Mouse (Mus musculus) neural tube, embryonic 11.5 days (tissue): Measurements from ENCODE around the gene Ppm1n. TPM values are rescaled to one million over a fixed set of nuclear protein-coding genes. Genes with fewer than 3 reads are reported as not detected.
A peak's percentile ranks its signal among the peaks of the same experiment; 100 is the strongest.

ENCODE experiments used
- ATAC-seq: fragments of 200-750 bp; cut with Nextera tagmentation; 2 replicates; pipeline ENCODE4 v1.8.0; 2017; ENCODE audit warnings: moderate number of reproducible peaks, mild to moderate bottlenecking, moderate TSS enrichment, moderate library complexity; ENCODE audit not compliant: insufficient read depth, low FRiP score, low TSS enrichment
- DNase-seq: peaks from one replicate; pipeline ENCODE4 v3.0.0-alpha.2; 2015; ENCODE audit warnings: low spot score
- H3K27ac ChIP-seq: fragments of 300-500 bp; sonication (generic); 2 replicates; pipeline ENCODE4 v1.5.1; 2014; ENCODE audit warnings: low read depth, mild to moderate bottlenecking, low read length
- H3K27me3 ChIP-seq: fragments of 300-500 bp; sonication (generic); 2 replicates; pipeline ENCODE4 v1.6.1; 2014; ENCODE audit warnings: mild to moderate bottlenecking, low read length, mixed read lengths; ENCODE audit not compliant: control insufficient read depth, insufficient read depth
- H3K36me3 ChIP-seq: fragments of 300-500 bp; sonication (generic); 2 replicates; pipeline ENCODE4 v1.6.1; 2014; ENCODE audit warnings: mild to moderate bottlenecking, low read length, moderate library complexity, mixed read lengths; ENCODE audit not compliant: control insufficient read depth, insufficient read depth
- H3K4me1 ChIP-seq: fragments of 300-500 bp; sonication (generic); 2 replicates; pipeline ENCODE4 v1.6.1; 2014; ENCODE audit warnings: low read length, mixed read lengths; ENCODE audit not compliant: control insufficient read depth, insufficient read depth
- H3K4me2 ChIP-seq: fragments of 300-500 bp; sonication (generic); 2 replicates; pipeline ENCODE4 v1.6.1; 2014; ENCODE audit warnings: low read depth, mild to moderate bottlenecking, moderate library complexity
- H3K4me3 ChIP-seq: fragments of 300-500 bp; sonication (generic); 2 replicates; pipeline ENCODE4 v1.5.1; 2014; ENCODE audit warnings: low read depth, low read length
- H3K9ac ChIP-seq: fragments of 300-500 bp; sonication (generic); 2 replicates; pipeline ENCODE4 v1.6.1; 2014; ENCODE audit warnings: mild to moderate bottlenecking, low read length
- H3K9me3 ChIP-seq: fragments of 300-500 bp; sonication (generic); 2 replicates; pipeline ENCODE4 v1.6.1; 2016; ENCODE audit warnings: low read length; ENCODE audit not compliant: control insufficient read depth
- WGBS: fragments of 180-500 bp; shearing (Covaris S2); extraction: QIAGEN DNeasy Blood & Tissue Kit; methylation state at CpG from one replicate; pipeline ENCODE4 v1.1.7; 2014; 5-methylcytosine and 5-hydroxymethylcytosine counted together
- polyA plus RNA-seq: library from polyadenylated mRNA; unstranded; fragments of >200 nt; fragmentation: Nextera tagmentation; extraction: Ambion mirVana; gene quantifications from 2 replicates; pipeline ENCODE4 v1.2.1, GENCODE M21; 2014

The Ppm1n gene
- polyA plus RNA-seq, 1 experiment from 2014 or later = not detected

GRCm38 (mm10) chr7:19321464-19321863, 41.6 kb upstream of the Ppm1n start:
- Histone ChIP-seq H3K9me3 (no peaks in the 10 kb centered on the region), H3K36me3 (no peaks in the 10 kb centered on the region), H3K4me2 (no peak overlapping the region), H3K27ac (no peak overlapping the region), H3K9ac (no peak overlapping the region), H3K4me1 (peaks cover 11% of the 10 kb centered on the region), H3K27me3 (no peaks in the 10 kb centered on the region), H3K4me3 (no peak overlapping the region)
- no peak for ATAC-seq
- DNase-seq = no peak
- WGBS = 65% methylated on average over 5 of the region's 5 CpGs

GRCm38 (mm10) chr7:19320637-19321036, 40.8 kb upstream of the Ppm1n start:
- Histone ChIP-seq H3K9me3 (no peaks in the 10 kb centered on the region), H3K4me2 (peak overlapping the region; percentile 77; the same call in 1 of the 2 replicates), H3K36me3 (no peaks in the 10 kb centered on the region), H3K4me3 (no peak overlapping the region), H3K9ac (no peak overlapping the region), H3K4me1 (peaks cover 9% of the 10 kb centered on the region; the same call in 1 of the 2 replicates), H3K27ac (no peak overlapping the region), H3K27me3 (no peaks in the 10 kb centered on the region)
- DNase-seq (no peak), ATAC-seq (no peak)
- WGBS = 46% methylated on average over 7 of the region's 7 CpGs

DNA sequence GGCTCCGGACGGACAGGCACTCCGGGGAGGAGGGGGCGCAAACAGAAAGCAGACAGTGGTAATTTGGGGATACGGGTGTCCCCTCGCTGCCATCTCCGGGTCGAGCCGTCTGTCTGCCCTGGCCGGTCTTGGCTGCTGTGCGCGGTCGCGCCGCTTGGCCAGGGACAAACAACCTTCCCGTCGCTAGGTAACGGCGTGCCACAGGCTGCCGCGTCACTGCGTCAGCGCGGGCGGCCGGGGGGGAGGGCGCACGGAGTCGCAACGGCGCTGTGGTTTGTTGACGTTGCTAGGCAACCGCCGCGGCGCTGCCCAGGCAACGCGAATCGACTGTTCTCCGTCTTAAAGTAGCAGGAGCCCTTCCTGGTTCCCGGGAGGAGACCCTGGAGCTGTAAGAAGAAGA, 40.0 kb upstream of the Ppm1n start:
- no peaks in the 10 kb centered on the region for H3K9me3 ChIP-seq
- H3K27me3 ChIP-seq = no peaks in the 10 kb centered on the region
- peak overlapping the region; percentile 77 for H3K4me2 ChIP-seq
- ATAC-seq (peak; percentile 92), DNase-seq (peak; percentile 99)
- peaks cover 9% of the 10 kb centered on the region; the same call in 1 of the 2 replicates for H3K4me1 ChIP-seq
- peak overlapping the region; percentile 40 for H3K9ac ChIP-seq
- no peaks in the 10 kb centered on the region for H3K36me3 ChIP-seq
- no peak overlapping the region for H3K27ac ChIP-seq
- 0% methylated on average over 41 of the region's 41 CpGs for WGBS
- H3K4me3 ChIP-seq = peak overlapping the region; percentile 37

- Histone ChIP-seq H3K4me3 (peak overlapping the region; percentile 37), H3K36me3 (no peaks in the 10 kb centered on the region), H3K27ac (no peak overlapping the region), H3K9ac (peak overlapping the region; percentile 40), H3K4me1 (peaks cover 9% of the 10 kb centered on the region; the same call in 1 of the 2 replicates), H3K4me2 (peak overlapping the region; percentile 77), H3K27me3 (no peaks in the 10 kb centered on the region), H3K9me3 (no peaks in the 10 kb centered on the region)
- ATAC-seq = peak; percentile 68
- no peak for DNase-seq
- WGBS = 19% methylated on average over 9 of the region's 9 CpGs
Measured at GRCm38 (mm10) chr7:19319458-19319857, 39.6 kb upstream of the Ppm1n start.

DNA sequence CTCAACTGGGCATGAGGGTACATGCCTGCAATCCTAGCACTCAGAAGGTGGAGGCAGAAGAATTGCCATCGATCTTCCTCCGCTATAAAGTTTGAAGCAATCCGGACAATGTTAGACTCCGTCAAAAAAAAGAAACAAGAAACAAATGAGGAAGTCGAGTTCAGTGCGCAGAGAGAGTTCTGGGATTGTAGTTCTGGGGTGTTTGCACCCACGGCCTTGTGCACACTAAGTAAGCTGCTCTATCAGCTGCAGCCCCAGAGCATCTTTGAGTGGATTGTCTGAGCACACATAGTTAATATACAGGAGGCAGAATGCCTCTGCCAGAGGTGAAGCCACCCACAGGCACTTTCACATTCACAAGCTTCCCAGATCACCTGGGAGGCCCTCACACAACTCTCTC, 38.8 kb upstream of the Ppm1n start:
- Histone ChIP-seq H3K36me3 (no peaks in the 10 kb centered on the region), H3K9me3 (no peaks in the 10 kb centered on the region), H3K4me3 (no peak overlapping the region), H3K4me2 (no peak overlapping the region), H3K4me1 (peaks cover 9% of the 10 kb centered on the region; the same call in 1 of the 2 replicates), H3K9ac (no peak overlapping the region), H3K27me3 (no peaks in the 10 kb centered on the region), H3K27ac (no peak overlapping the region)
- DNase-seq (no peak), ATAC-seq (no peak)
- 78% methylated on average over 7 of the region's 7 CpGs for WGBS

- no peak overlapping the region for H3K4me3 ChIP-seq
- H3K9me3 ChIP-seq = no peaks in the 10 kb centered on the region
- 67% methylated on average over 2 of the region's 2 CpGs for WGBS
- no peak overlapping the region for H3K4me2 ChIP-seq
- no peak for ATAC-seq
- DNase-seq = no peak
- H3K27me3 ChIP-seq = no peaks in the 10 kb centered on the region
- H3K4me1 ChIP-seq = peaks cover 9% of the 10 kb centered on the region; the same call in 1 of the 2 replicates
- no peaks in the 10 kb centered on the region for H3K36me3 ChIP-seq
- no peak overlapping the region for H3K9ac ChIP-seq
- H3K27ac ChIP-seq = no peak overlapping the region
Measured at GRCm38 (mm10) chr7:19318201-19318600, 38.3 kb upstream of the Ppm1n start.

GRCm38 (mm10) chr7:19316451-19317161, 36.7 kb upstream of the Ppm1n start:
- no peaks in the 10 kb centered on the region for H3K36me3 ChIP-seq
- no peak overlapping the region for H3K27ac ChIP-seq
- H3K9me3 ChIP-seq = no peaks in the 10 kb centered on the region
- no peaks in the 10 kb centered on the region for H3K27me3 ChIP-seq
- WGBS = 51% methylated on average over 14 of the region's 14 CpGs
- H3K4me2 ChIP-seq = no peak overlapping the region
- no peak for DNase-seq
- no peak overlapping the region for H3K4me3 ChIP-seq
- ATAC-seq = no peak
- peaks cover 9% of the 10 kb centered on the region; the same call in 1 of the 2 replicates for H3K4me1 ChIP-seq
- no peak overlapping the region for H3K9ac ChIP-seq

DNA sequence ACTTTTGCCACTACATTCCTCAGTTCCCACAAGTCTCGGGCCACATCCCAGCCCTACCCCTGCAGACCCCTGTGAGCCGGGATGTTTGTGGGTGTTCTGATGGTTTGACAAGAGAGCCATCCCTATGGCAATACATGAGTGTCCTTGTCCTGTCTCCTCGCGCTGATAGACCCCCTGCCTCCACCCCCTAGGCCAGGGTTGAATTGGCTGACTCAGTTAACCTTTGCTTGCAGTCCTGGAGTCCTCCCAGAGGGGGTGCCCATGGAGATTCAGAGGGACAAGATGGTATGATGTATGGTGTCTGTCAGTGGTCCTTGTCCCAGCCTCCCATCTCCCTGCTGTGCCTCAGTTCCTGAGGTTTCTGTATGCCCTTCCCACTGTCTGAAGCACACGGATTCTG, 34.2 kb upstream of the Ppm1n start:
- Histone ChIP-seq H3K4me2 (no peak overlapping the region), H3K27ac (no peak overlapping the region), H3K4me1 (peaks cover 6% of the 10 kb centered on the region), H3K4me3 (no peak overlapping the region), H3K36me3 (no peaks in the 10 kb centered on the region), H3K27me3 (0 out of 2 replicates have a peak, but pooled peaks cover 2% of the 10 kb centered on the region), H3K9me3 (no peaks in the 10 kb centered on the region), H3K9ac (no peak overlapping the region)
- ATAC-seq (no peak), DNase-seq (no peak)
- 49% methylated on average over 5 of the region's 5 CpGs for WGBS

- DNase-seq = no peak
- no peak overlapping the region for H3K4me2 ChIP-seq
- WGBS = 37% methylated on average over 4 of the region's 4 CpGs
- no peaks in the 10 kb centered on the region for H3K9me3 ChIP-seq
- no peak overlapping the region for H3K27ac ChIP-seq
- ATAC-seq = no peak
- H3K4me3 ChIP-seq = no peak overlapping the region
- H3K4me1 ChIP-seq = peaks cover 12% of the 10 kb centered on the region
- no peaks in the 10 kb centered on the region for H3K36me3 ChIP-seq
- H3K27me3 ChIP-seq = peaks cover 8% of the 10 kb centered on the region
- no peak overlapping the region for H3K9ac ChIP-seq
Measured at GRCm38 (mm10) chr7:19311991-19312390, 32.1 kb upstream of the Ppm1n start.
